Mouse (Mus musculus) cerebellum, adult 2 months (tissue): ENCODE measurements around the gene Igfbp5.

Experiments
- CTCF ChIP-seq: fragments of 200-500 bp; IDR thresholded peaks from 2 replicates; pipeline ENCODE4 v1.5.1; 2011; ENCODE audit warnings: low read depth, mild to moderate bottlenecking, control low read depth, low read length, moderate library complexity, borderline replicate concordance; ENCODE audit not compliant: insufficient read depth
- POLR2A ChIP-seq: fragments of 200-500 bp; IDR thresholded peaks from 2 replicates; pipeline ENCODE4 v1.6.1; 2011; ENCODE audit warnings: low read length, control low read depth, borderline replicate concordance; ENCODE audit not compliant: insufficient read depth

- no peak for TF ChIP-seq POLR2A
- TF ChIP-seq CTCF: no peak
These were observed 48.8 kb downstream of the Igfbp5 start for GRCm38 (mm10) chr1:72825921-72826320.
